Mouse (Mus musculus) ovary, adult 18-20 months (tissue): ENCODE results near the gene Fam133b.
A peak's percentile ranks its signal among the peaks of the same experiment; 100 is the strongest.

Experiments used
- DNase-seq: peaks from one replicate; pipeline ENCODE4 v3.0.0; 2022; ENCODE audit warnings: low spot score, mixed read lengths

Fam133b gene

GRCm38 (mm10) chr5:3543629-3544479 is at the start of gene Fam133b:
Gene Fam133b, plus strand, starts transcription at chr5:3543833.
- peak; percentile 87 for DNase-seq

GRCm38 (mm10) chr5:3493968-3494367 is 49.7 kb upstream of the Fam133b start:
- no peak for DNase-seq

- DNase-seq, result no peak
Observed at GRCm38 (mm10) chr5:3494452-3495187, 49.0 kb upstream of the Fam133b start.

- no peak for DNase-seq
Observed at GRCm38 (mm10) chr5:3497505-3497925, 46.1 kb upstream of the Fam133b start.

GRCm38 (mm10) chr5:3500298-3500697 is 43.3 kb upstream of the Fam133b start:
- no peak for DNase-seq

- DNase-seq, result no peak
Observed at GRCm38 (mm10) chr5:3500957-3501563, 42.6 kb upstream of the Fam133b start.

GRCm38 (mm10) chr5:3501564-3502001 is 42.0 kb upstream of the Fam133b start:
- no peak for DNase-seq

- peak; percentile 55 for DNase-seq
Observed at GRCm38 (mm10) chr5:3502610-3503350, 40.9 kb upstream of the Fam133b start.

- no peak for DNase-seq
Observed at GRCm38 (mm10) chr5:3503373-3503772, 40.3 kb upstream of the Fam133b start.

- no peak for DNase-seq
Observed at GRCm38 (mm10) chr5:3503836-3504323, 39.8 kb upstream of the Fam133b start.

- no peak for DNase-seq
Observed at GRCm38 (mm10) chr5:3504453-3504852, 39.2 kb upstream of the Fam133b start.

GRCm38 (mm10) chr5:3505553-3505952 is 38.1 kb upstream of the Fam133b start:
- DNase-seq, result no peak

- DNase-seq, result no peak
Observed at GRCm38 (mm10) chr5:3508480-3509381, 34.9 kb upstream of the Fam133b start.

- no peak for DNase-seq
Observed at GRCm38 (mm10) chr5:3509503-3509902, 34.1 kb upstream of the Fam133b start.

- no peak for DNase-seq
Observed at GRCm38 (mm10) chr5:3511097-3511795, 32.4 kb upstream of the Fam133b start.

GRCm38 (mm10) chr5:3512584-3512983 is 31.0 kb upstream of the Fam133b start:
- DNase-seq, result no peak

GRCm38 (mm10) chr5:3514901-3515311 is 28.7 kb upstream of the Fam133b start:
- no peak for DNase-seq

- no peak for DNase-seq
Observed at GRCm38 (mm10) chr5:3515477-3515876, 28.2 kb upstream of the Fam133b start.

GRCm38 (mm10) chr5:3516481-3517075 is 27.1 kb upstream of the Fam133b start:
- DNase-seq, result peak; percentile 30
